Mouse (Mus musculus) neural tube, embryonic 13.5 days (tissue): ENCODE measurements at regions not wholly inside any gene's neighbourhood (a gene's known extent, or its start where the extent isn't known, plus 50 kb on each side); places are given as distances from the start of the nearest gene placed in this dataset.

Experiments
- ATAC-seq: fragments of 200-750 bp; cut with Nextera tagmentation; 2 replicates; pipeline ENCODE4 v1.8.0; 2017; ENCODE audit warnings: low read depth, mild to moderate bottlenecking, moderate TSS enrichment, moderate library complexity
- H3K27ac ChIP-seq: fragments of 300-500 bp; sonication (generic); replicated peaks from 2 replicates; pipeline ENCODE4 v1.5.1; 2015; ENCODE audit warnings: moderate library complexity, mild to moderate bottlenecking, inconsistent platforms
- H3K27me3 ChIP-seq: fragments of 300-500 bp; sonication (generic); 2 replicates; pipeline ENCODE4 v1.6.1; 2015; ENCODE audit warnings: mild to moderate bottlenecking, inconsistent platforms
- H3K36me3 ChIP-seq: fragments of 300-500 bp; sonication (generic); 2 replicates; pipeline ENCODE4 v1.6.1; 2015; ENCODE audit warnings: mild to moderate bottlenecking, inconsistent platforms
- H3K4me1 ChIP-seq: fragments of 300-500 bp; sonication (generic); replicated peaks from 2 replicates; pipeline ENCODE4 v1.6.1; 2015; ENCODE audit warnings: inconsistent platforms
- H3K4me2 ChIP-seq: fragments of 300-500 bp; sonication (generic); 2 replicates; pipeline ENCODE4 v1.6.1; 2015; ENCODE audit warnings: inconsistent platforms, mild to moderate bottlenecking, moderate library complexity
- H3K4me3 ChIP-seq: fragments of 300-500 bp; sonication (generic); 2 replicates; pipeline ENCODE4 v1.5.1; 2015; ENCODE audit warnings: mild to moderate bottlenecking, inconsistent platforms
- H3K9ac ChIP-seq: fragments of 300-500 bp; sonication (generic); 2 replicates; pipeline ENCODE4 v1.6.1; 2015; ENCODE audit warnings: moderate library complexity, mild to moderate bottlenecking, inconsistent platforms
- H3K9me3 ChIP-seq: fragments of 300-500 bp; sonication (generic); 2 replicates; pipeline ENCODE4 v1.6.1; 2016; ENCODE audit warnings: inconsistent platforms
- WGBS: fragments of 180-500 bp; shearing (Covaris S2); methylation state at CpG from one replicate; pipeline ENCODE4 v1.1.7; 2015; 5-methylcytosine and 5-hydroxymethylcytosine counted together

- H3K4me1 ChIP-seq = 0 out of 2 replicates have a peak, but pooled peaks cover 7% of the 10 kb centered on the region
- 82% methylated on average over 6 of the region's 6 CpGs for WGBS
- H3K27me3 ChIP-seq = no peaks in the 10 kb centered on the region
- H3K4me2 ChIP-seq = no peak overlapping the region
- H3K9me3 ChIP-seq = peaks cover 3% of the 10 kb centered on the region; the same call in 1 of the 2 replicates
- H3K27ac ChIP-seq = no peak overlapping the region
- H3K36me3 ChIP-seq = no peaks in the 10 kb centered on the region
- H3K9ac ChIP-seq = no peak overlapping the region
- no peak overlapping the region for H3K4me3 ChIP-seq
- no peak for ATAC-seq
Observed at GRCm38 (mm10) chr14:47863701-47864100, 215.5 kb downstream of the Ktn1 start.

GRCm38 (mm10) chr14:47867017-47867416 lies 218.8 kb downstream of the Ktn1 start:
- 92% methylated on average over 2 of the region's 2 CpGs for WGBS
- H3K4me2 ChIP-seq = no peak overlapping the region

DNA sequence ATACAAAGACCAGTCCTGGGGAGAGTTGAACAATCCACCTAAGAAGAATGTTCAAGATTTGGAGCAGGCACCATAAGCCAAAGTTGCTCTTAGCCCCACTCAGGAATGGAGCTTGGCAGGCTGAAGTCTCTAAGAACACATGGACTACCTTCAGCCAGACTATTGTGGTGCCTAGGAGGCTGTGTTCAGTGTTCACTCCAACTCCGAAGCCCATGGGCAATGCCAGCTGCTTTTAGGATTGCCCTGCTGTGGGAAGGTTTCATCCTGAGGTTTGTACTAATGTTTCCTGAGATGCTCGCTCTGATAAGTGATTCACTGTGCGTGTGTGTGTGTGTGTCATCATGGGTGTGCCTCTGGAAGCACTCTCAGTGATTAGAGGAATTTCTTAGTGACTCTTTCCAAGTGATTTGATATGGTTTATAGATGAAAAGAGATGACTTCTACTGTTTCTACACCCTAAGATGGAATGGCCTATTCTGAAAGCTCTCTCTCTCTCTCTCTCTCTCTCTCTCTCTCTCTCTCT lies 220.1 kb downstream of the Ktn1 start:
- no peak overlapping the region for H3K27ac ChIP-seq
- WGBS = 86% methylated on average over 3 of the region's 3 CpGs
- no peak for ATAC-seq
- H3K4me2 ChIP-seq = no peak overlapping the region
- H3K9ac ChIP-seq = no peak overlapping the region
- 0 out of 2 replicates have a peak, but pooled peaks cover 2% of the 10 kb centered on the region for H3K4me1 ChIP-seq
- no peaks in the 10 kb centered on the region for H3K9me3 ChIP-seq
- no peaks in the 10 kb centered on the region for H3K36me3 ChIP-seq
- no peaks in the 10 kb centered on the region for H3K27me3 ChIP-seq
- H3K4me3 ChIP-seq = no peak overlapping the region

More at GRCm38 (mm10) chr14:47867017-47867416, 218.8 kb downstream of the Ktn1 start:
- H3K9me3 ChIP-seq = peaks cover under 1% of the 10 kb centered on the region; the same call in 1 of the 2 replicates
- no peak overlapping the region for H3K4me3 ChIP-seq
- no peak for ATAC-seq
- H3K36me3 ChIP-seq = no peaks in the 10 kb centered on the region
- H3K27ac ChIP-seq = no peak overlapping the region
- H3K4me1 ChIP-seq = 0 out of 2 replicates have a peak, but pooled peaks cover 7% of the 10 kb centered on the region
- no peak overlapping the region for H3K9ac ChIP-seq
- H3K27me3 ChIP-seq = no peaks in the 10 kb centered on the region

DNA sequence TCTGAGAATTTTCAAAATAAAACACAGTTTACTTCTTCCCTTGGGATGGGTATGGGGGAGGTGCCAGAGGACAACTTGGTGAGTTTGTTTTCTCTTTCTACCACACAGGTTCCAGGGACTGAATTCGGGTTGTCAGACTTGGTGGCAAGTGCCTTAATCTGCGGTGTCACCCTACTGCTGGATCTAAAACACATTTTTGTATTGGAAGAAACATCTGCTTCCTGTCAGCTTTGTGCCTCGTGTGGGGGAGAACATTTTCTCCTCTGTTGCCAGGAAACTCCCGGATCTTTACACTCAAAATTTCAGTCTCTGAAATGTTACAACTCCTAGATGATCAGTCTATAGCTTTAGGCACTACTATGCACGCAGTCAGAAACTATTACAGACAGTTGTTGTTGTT lies 228.3 kb downstream of the Ktn1 start:
- no peak overlapping the region for H3K4me2 ChIP-seq
- 0 out of 2 replicates have a peak, but pooled peaks cover 4% of the 10 kb centered on the region for H3K9me3 ChIP-seq
- H3K4me1 ChIP-seq = no peaks in the 10 kb centered on the region
- H3K36me3 ChIP-seq = no peaks in the 10 kb centered on the region
- 72% methylated on average over 5 of the region's 5 CpGs for WGBS
- ATAC-seq = no peak
- H3K27me3 ChIP-seq = no peaks in the 10 kb centered on the region
- no peak overlapping the region for H3K4me3 ChIP-seq
- no peak overlapping the region for H3K27ac ChIP-seq
- no peak overlapping the region for H3K9ac ChIP-seq

- no peak for ATAC-seq
- no peak overlapping the region for H3K4me2 ChIP-seq
- H3K4me1 ChIP-seq = no peaks in the 10 kb centered on the region
- H3K27ac ChIP-seq = no peak overlapping the region
- H3K27me3 ChIP-seq = no peaks in the 10 kb centered on the region
- H3K9me3 ChIP-seq = 0 out of 2 replicates have a peak, but pooled peaks cover 4% of the 10 kb centered on the region
- 84% methylated on average over 3 of the region's 3 CpGs for WGBS
- H3K4me3 ChIP-seq = no peak overlapping the region
- no peak overlapping the region for H3K9ac ChIP-seq
- H3K36me3 ChIP-seq = no peaks in the 10 kb centered on the region
Observed at GRCm38 (mm10) chr14:47877167-47877566, 228.9 kb downstream of the Ktn1 start.

DNA sequence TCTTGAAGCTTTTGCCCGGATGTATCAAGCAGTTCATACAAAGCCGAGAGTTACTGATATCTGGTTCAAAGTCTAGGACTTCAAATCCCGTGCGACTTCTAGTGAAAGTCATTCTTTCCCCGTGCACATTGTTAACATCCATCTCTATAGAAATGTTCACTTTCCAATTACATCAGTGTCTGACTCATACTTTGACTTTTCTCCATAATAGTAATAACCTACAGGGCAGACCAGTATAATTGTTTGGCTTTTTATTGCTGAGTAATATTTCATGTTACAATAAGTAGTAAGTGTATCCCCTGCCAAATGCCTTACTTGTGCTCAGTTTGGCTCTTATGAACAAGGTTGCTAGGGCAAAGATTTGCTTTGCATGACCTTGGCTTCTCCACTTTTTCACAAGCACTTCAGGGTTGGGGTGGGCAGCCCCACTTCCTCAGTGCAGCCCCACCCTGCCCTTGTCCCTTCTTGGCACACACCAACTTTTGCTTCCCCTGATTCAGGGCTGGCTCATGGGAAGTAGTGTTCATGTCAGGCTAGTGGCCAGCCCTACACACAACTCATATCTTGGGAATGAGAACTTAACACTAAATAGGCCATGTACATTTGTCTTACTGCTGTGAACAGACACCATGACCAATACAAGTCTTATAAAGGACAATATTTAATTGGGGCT lies 229.7 kb downstream of the Ktn1 start:
- no peaks in the 10 kb centered on the region for H3K4me1 ChIP-seq
- 0 out of 2 replicates have a peak, but pooled peaks cover 4% of the 10 kb centered on the region for H3K9me3 ChIP-seq
- no peak overlapping the region for H3K4me3 ChIP-seq
- ATAC-seq = no peak
- no peaks in the 10 kb centered on the region for H3K27me3 ChIP-seq
- no peak overlapping the region for H3K9ac ChIP-seq
- H3K4me2 ChIP-seq = no peak overlapping the region
- WGBS = 88% methylated on average over 5 of the region's 5 CpGs
- H3K36me3 ChIP-seq = no peaks in the 10 kb centered on the region
- H3K27ac ChIP-seq = no peak overlapping the region

- Histone ChIP-seq H3K4me3 (no peak overlapping the region), H3K4me2 (no peak overlapping the region), H3K9me3 (0 out of 2 replicates have a peak, but pooled peaks cover 4% of the 10 kb centered on the region), H3K27me3 (no peaks in the 10 kb centered on the region), H3K9ac (no peak overlapping the region), H3K4me1 (peaks cover 18% of the 10 kb centered on the region), H3K27ac (no peak overlapping the region), H3K36me3 (no peaks in the 10 kb centered on the region)
- 78% methylated on average over 3 of the region's 3 CpGs for WGBS
- ATAC-seq = no peak
Observed at GRCm38 (mm10) chr14:47885326-47885725, 235.3 kb upstream of the Peli2 start.

- H3K4me2 ChIP-seq = no peak overlapping the region
- H3K9ac ChIP-seq = no peak overlapping the region
- no peak overlapping the region for H3K4me3 ChIP-seq
- no peaks in the 10 kb centered on the region for H3K36me3 ChIP-seq
- H3K9me3 ChIP-seq = no peaks in the 10 kb centered on the region
- no peaks in the 10 kb centered on the region for H3K27me3 ChIP-seq
- H3K4me1 ChIP-seq = peaks cover 30% of the 10 kb centered on the region
- peak overlapping the region; percentile 19; the same call in 1 of the 2 replicates for H3K27ac ChIP-seq
- ATAC-seq = peak; percentile 59
- 46% methylated on average over 9 of the region's 9 CpGs for WGBS
Observed at GRCm38 (mm10) chr14:47890251-47891198, 230.1 kb upstream of the Peli2 start.

DNA sequence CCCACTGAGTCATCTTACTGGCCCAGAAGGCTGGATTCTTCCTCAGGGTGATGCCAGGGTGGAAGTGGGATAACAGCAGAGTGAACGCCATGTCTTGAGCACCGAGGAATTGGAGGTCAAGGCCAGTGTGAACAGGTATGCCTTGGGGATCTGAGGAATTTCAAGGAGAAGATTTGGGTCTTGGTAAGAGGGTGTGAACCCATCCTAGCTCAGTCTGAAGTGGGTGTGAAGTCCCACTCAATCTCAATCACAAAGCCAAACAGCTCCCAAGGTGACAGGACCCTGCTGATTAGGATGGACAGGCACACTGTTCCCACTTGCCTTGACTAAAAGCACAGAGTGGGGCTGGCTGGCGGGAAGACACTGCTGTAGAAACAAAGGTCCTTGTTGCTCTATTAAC lies 224.0 kb upstream of the Peli2 start:
- Histone ChIP-seq H3K9ac (no peak overlapping the region), H3K4me1 (no peaks in the 10 kb centered on the region; the same call in 1 of the 2 replicates), H3K4me3 (no peak overlapping the region), H3K36me3 (no peaks in the 10 kb centered on the region), H3K27me3 (no peaks in the 10 kb centered on the region), H3K9me3 (no peaks in the 10 kb centered on the region), H3K4me2 (no peak overlapping the region), H3K27ac (no peak overlapping the region)
- 89% methylated on average over 3 of the region's 3 CpGs for WGBS
- no peak for ATAC-seq

DNA sequence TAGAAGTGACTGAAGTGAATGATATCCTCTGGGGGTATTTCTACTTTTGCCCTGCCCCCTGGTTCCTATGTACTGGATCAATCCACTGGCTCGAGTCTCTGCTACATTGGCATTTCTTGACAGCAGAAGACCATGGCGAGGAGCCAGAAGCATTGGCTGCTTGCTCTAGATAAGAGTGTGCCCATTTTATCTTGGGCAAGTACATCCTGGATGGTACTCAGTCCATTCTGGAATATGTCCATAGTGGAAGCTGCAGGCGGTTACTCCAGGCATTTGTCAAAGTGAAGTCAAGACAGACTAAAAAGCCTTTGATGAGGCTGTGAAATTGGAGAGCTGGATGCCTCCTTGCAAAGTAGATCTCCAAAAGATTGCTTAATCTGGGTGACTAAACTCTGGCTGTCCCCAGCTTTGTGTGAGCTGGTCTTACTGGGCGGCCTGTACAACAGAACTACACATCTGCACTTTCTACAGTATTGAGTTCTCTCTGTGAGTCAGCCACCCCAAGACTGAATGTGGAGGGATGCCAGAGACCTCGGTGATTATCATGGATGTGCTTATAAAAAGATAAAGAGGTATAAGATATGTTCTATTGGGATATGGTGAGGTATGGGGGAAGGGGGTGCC lies 222.6 kb upstream of the Peli2 start:
- 89% methylated on average over 5 of the region's 5 CpGs for WGBS
- H3K4me3 ChIP-seq = no peak overlapping the region
- no peak overlapping the region for H3K4me2 ChIP-seq
- no peaks in the 10 kb centered on the region for H3K9me3 ChIP-seq
- no peak overlapping the region for H3K27ac ChIP-seq
- ATAC-seq = no peak
- no peaks in the 10 kb centered on the region; the same call in 1 of the 2 replicates for H3K4me1 ChIP-seq
- no peaks in the 10 kb centered on the region for H3K27me3 ChIP-seq
- no peak overlapping the region for H3K9ac ChIP-seq
- no peaks in the 10 kb centered on the region for H3K36me3 ChIP-seq

- Histone ChIP-seq H3K4me1 (no peaks in the 10 kb centered on the region; the same call in 1 of the 2 replicates), H3K4me2 (no peak overlapping the region), H3K9ac (no peak overlapping the region), H3K27me3 (no peaks in the 10 kb centered on the region), H3K9me3 (no peaks in the 10 kb centered on the region), H3K4me3 (no peak overlapping the region), H3K36me3 (no peaks in the 10 kb centered on the region), H3K27ac (no peak overlapping the region)
- ATAC-seq = no peak
- 85% methylated on average over 4 of the region's 4 CpGs for WGBS
Observed at GRCm38 (mm10) chr14:47898605-47899004, 222.0 kb upstream of the Peli2 start.

- Histone ChIP-seq H3K4me3 (no peak overlapping the region), H3K27ac (no peak overlapping the region), H3K4me2 (no peak overlapping the region)
Observed at GRCm38 (mm10) chr14:47905334-47905733, 215.3 kb upstream of the Peli2 start.

More at GRCm38 (mm10) chr14:47905334-47905733, 215.3 kb upstream of the Peli2 start:
- no peaks in the 10 kb centered on the region for H3K27me3 ChIP-seq
- no peak for ATAC-seq
- H3K36me3 ChIP-seq = no peaks in the 10 kb centered on the region
- no peak overlapping the region for H3K9ac ChIP-seq
- H3K9me3 ChIP-seq = no peaks in the 10 kb centered on the region
- H3K4me1 ChIP-seq = peaks cover 7% of the 10 kb centered on the region
